Mouse (Mus musculus) brain, adult 2 months (tissue): ENCODE results near the gene Gm10570.

Experiments
- DNase-seq: peaks from one replicate; pipeline ENCODE4 v3.0.0; 2011; ENCODE audit warnings: low read depth, low spot score

Gene Gm10570

DNA sequence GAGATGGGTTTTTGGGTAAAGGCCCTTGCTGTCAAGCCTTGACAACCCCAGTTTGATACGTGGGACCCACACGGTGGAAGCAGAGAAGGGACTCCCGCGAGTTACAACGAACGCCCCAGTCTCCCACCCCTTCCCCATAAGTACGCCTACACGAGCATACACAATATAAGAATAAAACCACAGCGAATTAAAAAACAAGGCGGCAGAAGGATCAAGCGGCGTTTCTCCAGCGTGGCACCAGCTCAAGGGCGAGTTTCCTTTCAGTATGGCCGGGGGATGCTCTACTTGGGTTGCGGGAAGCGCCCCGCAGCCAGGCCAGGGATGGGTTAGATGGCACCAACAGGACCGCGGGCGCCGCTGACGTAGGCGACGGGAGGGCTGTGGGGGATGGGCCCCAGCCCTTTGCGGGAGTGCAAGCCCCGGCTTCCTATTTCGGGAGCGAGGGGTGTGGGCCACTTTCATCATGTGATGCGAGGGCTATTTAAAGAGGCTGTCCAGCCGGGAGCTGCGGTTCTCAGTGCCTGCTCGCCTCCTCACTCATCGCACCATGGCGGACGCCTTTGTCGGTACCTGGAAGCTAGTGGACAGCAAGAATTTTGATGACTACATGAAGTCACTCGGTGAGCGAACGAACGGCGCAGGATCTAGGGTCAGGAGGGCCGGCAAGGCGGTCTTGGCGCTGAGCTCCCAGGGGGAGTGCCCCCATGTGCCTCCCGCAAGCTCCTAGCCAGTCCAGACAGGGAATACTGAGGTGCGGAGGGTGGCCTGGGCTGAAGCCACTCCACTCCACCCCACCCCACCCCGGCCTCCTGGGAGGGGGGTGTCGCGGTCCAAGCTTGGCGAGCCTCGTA, at the start of gene Gm10570, which contains the start of gene Fabp3:
Gene Gm10570 (minus strand): TSS at position 444 of the 851 bp plus-strand sequence.
Gene Fabp3 (plus strand): TSS at position 365 of the 851 bp plus-strand sequence.
- peak; percentile 93 for DNase-seq

DNA sequence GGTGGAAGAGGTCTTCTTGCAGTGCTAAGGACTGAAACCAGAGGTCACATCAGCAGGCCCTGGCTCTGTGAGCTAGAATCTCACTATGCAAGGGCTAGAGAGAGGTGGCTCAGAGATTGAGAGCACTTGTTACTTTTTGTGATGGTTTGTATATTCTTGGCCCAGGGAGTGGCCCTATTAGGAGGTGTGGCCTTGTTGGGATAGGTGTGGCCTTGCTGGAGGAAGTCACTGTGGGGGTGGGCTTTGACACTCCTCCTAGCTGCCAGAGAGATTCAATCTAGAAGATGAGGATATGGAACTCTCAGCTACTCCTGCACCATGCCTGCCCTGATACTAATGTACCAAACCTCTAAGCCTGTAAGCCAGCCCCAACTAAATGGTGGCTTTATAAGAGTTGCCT, 49.5 kb upstream of the Gm10570 start:
- no peak for DNase-seq

DNA sequence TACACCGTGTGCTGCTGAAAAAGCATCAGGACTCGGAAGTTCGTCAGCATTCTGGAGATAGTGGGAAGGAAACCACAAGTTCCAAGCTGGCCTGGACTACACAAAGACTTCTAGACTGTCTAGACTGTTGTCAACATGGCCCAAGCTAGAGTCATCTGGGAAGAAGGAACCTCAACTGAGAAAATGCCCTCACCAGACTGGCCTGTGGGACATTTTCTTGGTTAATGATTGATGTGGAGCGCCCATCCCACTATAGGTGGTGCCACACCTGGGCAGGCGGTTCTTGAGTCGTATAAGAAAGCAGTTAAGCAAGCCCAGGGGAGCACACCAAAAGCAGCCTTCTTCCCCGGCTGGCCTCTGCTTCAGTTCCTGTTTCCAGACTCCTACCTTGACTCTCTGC, 44.1 kb upstream of the Gm10570 start:
- no peak for DNase-seq

DNA sequence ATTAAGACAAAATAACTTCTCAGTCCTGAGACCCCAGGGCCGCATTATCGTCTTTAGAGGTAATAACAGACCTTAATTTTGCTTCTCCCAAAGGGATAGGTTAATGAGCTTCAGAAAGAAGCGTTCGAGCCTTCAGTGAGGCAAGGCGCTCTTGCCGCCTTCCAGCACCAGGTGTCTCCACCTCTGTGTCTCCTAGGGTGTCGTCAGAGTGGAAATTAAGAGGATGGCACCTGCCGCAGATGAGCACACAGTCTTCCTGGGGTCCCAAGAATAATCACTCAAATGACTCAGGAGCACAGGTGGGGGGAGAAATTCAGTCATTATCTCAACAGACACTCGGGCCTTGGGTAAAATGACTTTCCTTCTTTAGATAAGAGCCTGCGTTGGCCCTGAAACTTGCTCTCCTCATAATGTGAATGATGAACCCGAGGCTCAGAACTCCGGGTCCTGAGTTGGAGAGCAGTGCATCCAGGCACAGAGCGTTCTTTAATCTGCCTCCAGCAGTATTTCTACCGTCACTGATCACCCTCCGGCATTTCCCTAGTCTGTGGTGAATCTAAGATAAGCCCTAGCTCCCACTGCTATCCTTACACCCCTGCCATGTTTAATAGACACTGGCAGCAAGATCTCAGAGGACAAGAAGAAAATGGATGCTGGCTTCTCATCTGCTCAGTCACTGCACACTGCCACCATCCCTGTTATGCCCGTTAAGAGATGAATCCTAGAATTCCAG, 42.4 kb upstream of the Gm10570 start:
- no peak for DNase-seq

DNA sequence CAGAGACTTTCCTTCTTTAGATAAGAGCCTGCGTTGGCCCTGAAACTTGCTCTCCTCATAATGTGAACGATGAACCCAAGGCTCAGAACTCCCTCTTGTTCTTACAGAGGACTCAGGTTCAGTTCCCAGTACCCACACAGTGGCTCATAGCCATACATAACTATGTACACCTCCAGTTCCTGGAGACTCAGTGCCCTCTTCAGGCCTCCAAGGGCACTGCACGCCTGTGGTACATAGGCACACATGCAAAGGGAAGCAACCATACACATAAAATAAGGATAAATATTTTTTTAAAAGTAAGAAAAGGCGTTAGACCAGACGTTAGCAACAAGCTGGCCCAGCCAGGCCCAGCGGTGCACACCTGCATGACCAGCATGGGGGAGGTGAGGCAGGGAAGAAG, 41.2 kb upstream of the Gm10570 start:
- DNase-seq, result no peak

DNA sequence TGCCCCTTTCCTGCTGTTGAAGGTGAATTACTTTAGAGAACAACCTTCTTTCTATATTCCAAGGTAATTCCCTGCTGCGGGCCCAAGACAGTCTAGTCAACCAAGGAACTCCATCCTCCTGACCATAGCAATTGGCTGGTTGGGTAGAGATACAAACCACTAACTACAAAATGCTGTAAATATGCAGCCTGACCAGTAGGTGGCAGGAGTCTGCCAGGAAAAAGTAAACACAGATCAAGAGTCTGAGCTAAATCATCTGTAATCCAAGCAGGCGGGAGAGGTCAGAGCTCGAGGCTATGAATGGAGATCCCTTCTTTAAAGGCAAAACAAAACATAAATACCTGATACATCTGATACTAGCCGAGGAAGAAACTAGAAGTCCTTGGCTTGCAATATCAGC, 33.2 kb upstream of the Gm10570 start:
- DNase-seq, result peak; percentile 79

DNA sequence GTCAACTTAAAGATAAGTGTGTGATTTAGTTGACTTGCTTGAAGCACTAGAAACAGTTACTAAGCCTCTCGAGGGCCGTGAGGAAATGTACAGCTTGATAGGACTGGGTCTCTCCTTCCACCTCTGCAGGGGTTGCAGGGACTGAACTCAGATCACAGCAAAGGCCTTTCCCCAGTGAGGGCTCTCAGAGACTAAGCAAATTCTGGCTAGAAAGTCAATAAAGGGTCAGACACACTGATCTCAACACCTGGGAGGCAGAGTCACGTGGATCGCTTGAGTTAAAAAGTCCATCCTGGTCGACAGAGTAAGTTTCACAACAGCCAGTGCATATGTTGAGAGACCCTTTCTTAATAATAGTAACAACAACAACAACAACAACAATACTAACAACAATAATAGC, 27.4 kb upstream of the Gm10570 start:
- DNase-seq, result no peak

DNA sequence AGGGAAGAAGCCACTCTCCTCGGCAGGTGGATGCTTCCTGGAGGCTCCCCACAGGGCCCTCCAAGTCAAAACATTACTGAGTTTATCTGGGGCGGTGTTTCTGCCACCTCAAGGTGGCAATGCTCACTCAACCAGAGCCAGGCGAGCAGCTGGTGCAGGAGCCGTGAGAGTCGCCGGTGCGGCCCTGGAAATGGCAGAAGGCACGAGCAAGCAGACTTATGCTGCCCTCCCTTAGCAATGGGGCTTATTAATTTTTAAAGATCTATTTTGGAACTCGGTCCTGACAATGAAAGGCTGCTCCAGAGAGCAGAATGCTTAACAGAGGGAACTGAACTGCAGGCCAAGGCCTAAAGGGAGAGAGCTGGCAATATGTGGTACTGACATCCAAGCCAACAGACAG, 18.9 kb upstream of the Gm10570 start:
- DNase-seq, result peak; percentile 90

DNA sequence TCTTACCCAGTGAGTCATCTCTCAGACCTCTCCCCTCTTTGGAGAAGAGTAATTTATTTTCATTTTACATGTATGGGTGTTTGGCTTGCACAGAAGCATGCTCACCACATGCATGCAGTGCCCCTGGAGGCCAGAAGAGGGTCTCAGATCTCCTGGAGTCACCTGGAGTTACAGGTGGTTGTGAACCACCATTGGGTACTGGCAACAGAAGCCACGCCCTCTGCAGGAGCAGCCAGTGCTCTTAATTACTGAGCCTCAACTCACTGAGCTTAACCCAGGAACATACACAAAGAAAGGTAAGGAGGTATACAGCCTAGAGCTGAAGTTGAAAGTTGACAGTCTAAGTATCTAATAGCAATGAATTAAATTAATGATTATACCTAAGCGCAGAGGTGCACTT, 17.0 kb upstream of the Gm10570 start:
- DNase-seq, result no peak

DNA sequence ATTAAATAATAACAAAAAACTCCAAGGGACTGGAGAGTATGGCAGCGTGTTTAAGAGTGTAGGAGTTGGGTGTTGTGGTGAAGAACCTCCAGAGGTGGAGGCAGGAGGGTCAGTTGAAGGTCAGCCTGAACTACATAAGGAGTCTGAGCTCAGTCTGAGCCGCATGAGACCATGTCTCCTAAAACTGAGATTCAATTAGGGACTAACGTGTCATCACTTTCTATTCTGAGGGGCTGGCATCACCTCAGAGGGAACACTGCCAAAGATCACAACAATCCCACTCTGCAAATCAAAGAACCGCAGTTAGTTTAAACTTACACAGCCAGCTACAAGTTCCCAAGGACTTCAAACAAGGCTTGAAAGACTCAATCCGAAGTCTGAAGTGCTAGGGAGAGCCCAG, 15.1 kb upstream of the Gm10570 start:
- no peak for DNase-seq

DNA sequence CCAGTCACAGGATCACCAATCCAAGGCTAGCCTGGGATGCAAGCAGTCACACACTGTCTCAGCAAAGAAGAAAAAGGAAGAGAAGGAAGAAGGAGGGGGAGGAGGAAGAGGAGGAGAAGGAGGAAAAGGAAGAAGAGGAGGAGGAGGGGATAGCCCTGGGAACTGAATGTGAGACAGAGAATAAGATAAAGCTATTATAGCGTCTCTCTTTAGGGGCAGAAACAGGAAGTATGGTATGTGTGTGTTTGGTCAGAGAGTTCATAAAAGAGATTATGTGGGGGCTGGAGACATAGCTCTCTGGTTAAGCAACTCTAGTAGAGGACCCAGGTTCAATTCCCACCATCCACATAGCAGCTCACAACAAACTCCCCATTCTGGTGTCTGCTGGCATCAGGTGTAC, 14.7 kb upstream of the Gm10570 start:
- no peak for DNase-seq

DNA sequence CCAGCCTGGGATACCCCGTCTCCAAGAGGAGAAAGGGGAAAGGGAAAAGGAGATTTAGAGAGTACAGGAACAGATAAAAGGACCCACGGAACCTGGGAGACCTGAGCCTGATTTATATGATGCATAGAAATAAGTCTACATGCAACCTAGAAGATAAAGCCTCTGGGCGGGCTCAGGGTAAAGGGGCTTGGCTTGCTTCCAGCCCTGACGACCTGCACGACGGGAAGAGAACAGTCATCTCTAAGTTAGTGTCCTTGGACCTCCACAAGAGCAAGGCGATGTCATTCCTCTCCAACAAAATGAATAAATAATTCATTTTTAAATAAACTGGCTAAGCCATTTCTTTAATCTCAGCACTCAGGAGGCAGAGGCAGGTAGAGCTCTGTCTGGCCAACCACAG, 14.1 kb upstream of the Gm10570 start:
- DNase-seq, result no peak

DNA sequence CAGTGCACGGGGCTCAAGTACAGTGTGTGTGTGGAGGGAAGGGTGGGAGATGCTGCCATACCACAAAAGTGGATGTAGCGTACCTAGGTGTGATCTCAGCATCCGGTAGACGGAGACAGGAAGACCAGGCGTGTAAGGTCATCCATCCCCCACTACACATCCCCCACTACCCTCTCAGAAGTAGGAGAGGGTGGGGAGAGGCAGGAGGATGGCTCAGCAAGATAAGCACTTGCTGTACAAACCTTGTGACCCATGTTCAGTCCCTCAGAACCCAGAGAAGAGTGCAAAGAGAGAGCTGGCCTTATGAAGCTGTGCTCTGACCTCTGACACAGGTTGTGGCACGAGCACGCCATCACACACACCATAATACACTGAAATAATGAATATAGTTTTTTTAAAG, 13.2 kb upstream of the Gm10570 start:
- no peak for DNase-seq

DNA sequence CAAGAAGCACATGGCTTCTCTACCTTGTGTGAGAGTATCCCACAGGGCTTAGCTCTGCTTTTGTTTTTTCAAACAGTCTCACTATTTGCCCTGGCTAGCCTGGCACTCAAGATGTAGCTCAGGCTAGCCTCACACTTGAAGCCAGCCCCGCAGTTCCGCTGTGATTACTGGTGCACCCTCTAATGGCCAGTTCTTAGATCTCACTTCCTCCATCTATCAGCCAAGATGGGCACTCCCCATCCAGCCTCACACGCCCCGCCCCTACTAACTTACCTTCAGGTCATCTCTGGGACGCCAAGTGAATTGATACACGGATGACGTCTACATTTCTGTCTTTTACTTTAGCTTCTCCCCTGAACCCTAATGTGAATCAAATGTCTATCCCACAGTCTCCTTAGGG, 11.1 kb upstream of the Gm10570 start:
- no peak for DNase-seq

DNA sequence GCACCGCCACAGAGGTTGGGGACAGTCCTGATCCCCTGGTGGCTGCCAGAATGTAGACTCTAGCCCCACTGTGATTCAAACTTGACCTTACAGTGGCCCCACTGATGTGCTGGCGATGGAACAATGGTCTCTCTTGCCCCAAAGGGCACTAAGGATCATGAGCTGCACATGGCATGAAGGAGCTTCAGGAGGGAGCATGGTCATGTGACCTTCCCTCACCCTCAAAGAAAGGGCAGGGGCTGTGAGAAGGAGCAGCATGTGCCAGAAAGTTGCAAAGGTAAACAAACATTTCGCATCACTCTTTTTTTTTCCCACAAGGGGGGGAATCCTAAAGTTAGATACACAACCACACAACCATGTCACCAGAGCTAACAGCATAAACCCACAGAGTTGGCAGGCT, 9.6 kb upstream of the Gm10570 start:
- no peak for DNase-seq

DNA sequence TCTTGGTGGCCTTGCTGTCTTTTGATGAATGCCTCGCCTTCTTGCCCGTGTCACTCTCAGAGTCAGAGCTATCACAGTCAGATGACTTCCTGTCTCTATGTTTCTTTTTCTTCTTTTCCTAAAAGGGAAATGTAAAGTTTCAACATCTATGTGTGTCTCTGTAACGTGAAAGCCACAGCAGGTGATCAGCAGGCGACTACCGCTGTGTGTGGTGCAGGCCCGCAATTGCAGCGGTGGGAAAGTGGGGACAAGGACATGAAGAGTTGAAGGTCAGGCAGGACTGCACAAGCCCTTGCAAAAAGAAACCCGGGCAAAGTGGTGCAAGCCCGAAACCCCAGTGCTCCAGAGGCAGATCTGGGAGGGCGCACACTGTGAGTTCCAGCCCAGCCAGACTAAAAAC, 8.2 kb upstream of the Gm10570 start:
- DNase-seq, result no peak

DNA sequence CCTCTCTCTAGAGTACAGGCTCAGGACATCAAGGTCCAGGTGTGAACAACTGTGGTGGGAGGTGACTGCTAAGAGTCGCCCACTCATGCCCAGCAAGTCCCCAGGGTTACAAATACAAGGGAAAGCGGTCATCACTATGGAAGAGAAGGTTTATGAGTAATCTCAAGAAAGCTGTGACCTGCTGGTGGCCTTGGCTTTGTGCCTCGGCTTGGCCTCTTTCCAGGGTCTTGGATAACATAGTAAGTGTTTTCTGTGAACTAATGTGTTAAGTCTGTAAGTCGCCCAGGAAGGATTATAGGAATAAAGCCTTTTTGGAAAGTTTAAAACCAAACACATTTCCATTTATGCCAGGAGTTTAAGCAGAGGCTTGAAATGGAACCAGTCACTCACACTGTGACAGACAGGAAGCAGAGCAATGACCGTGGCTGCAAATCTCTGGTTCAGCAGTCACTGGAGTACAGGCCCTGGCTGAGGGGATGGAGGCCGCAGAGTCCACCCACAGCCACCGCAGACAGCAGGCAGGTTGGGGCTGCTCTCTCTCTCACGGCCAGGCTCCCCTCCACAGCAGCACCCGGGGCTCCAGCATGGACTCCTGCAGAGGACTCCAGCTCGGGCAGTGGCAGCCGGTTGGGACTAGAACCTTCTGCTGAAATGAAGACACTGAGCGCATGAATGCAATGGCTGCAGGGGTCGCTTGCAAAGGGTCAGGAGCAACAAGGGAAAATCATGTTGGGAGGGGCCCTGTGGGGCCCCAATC, 7.5 kb upstream of the Gm10570 start:
- no peak for DNase-seq

DNA sequence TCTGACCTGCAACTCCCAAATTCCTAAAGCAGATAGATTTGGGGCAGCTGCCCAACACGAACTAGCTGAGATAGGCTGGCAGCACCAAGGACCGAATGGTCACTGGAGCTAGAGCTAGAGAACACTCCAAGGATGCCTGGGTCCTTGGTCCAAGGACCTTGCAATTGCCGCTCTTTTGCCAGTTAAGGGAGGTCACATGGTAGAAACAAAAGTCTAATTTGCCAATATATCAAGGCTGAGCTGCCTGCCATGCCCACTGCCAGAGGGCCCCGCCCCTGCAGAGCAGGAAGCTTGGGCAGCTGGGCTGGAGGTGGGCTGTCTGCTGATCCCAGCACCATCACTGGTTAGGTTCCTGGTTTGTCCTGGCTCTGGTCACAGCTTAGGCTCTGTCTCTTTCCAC, 5.1 kb upstream of the Gm10570 start:
- no peak for DNase-seq

DNA sequence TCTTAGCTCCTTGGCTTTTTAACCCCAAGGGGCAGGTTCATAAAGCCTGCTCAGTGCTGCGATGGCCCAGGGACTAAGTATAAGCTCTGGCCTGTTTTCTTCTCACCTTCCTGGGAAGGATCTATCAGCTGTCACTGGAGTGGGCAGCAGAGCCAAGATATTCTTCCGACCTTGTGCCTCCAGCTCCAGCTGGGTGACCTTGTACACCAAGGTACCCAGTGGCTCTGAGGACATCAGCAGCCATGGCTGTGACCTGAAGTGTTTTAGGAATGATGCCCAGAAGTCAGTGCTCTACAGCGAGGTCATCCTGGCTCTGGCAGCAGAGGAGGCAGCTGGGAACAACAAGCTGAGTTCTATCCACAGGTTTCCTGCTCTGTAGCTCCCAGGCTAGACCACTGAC, 4.1 kb upstream of the Gm10570 start:
- DNase-seq, result no peak

DNA sequence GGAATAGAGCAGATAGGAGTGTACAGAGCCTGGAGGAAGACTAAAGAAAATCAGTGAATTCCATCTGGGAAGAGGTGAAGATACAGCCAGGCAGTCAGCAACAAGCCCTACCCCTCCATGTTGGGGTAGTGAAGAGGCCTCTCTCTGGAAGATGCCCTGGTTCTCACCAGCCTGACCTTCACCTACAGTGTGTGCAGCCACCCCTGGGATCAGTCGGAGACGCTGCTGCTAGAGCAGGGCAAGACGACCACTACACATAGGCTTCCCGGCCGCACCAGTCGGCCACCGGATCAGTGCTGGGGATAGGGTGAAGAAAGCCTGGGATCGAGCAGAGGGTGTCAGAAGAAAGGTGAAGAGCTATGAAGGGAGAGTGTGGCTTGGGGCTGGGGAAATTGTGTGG, 780 bp upstream of the Gm10570 start:
- DNase-seq, result no peak

DNA sequence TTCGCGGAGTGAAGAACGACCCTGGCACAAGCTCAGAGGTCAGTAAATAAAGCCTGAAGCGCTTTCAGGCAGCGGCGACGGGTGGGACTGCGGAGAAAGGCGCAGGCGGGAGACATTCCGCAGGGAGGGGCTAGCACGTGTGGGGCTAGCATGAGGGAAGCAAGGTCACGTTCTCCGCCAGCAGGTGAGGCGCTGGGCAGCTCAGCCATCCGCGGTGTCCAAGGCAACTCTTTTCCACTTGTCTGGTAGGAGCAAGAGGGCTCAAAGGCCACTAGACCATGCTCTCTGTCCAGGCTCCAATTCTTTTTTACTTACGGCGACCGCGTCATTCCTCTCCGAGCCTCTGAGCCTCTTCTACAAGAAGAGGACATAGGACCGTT, 633 bp downstream of the Gm10570 start:
- peak; percentile 84 for DNase-seq
